Mouse (Mus musculus): ENCODE results near the gene Slc23a4.

GRCm38 (mm10) chr6:34936743-34937142, 51.5 kb downstream of the Slc23a4 start:
- peak; percentile 40 for TF ChIP-seq CTCF (conservative IDR thresholded peaks at IDR 0.05; ENCODE audit: low read length)
- TF ChIP-seq POU5F1 (IDR thresholded peaks at IDR 0.05; ENCODE audit: borderline replicate concordance, low read length) = no peak
